Mouse (Mus musculus): Measurements from ENCODE around the gene Lrrc46.

Lrrc46 gene

GRCm38 (mm10) chr11:97041022-97041899 lies at the start of gene Lrrc46, which contains the start of gene Mrpl10:
Lrrc46 (minus strand) TSS chr11:97041407.
Mrpl10 (plus strand) TSS chr11:97041560.
- peak; percentile 84 for DNase-seq (ENCODE audit: low spot score)

GRCm38 (mm10) chr11:97086365-97086764 lies 45.2 kb upstream of the Lrrc46 start:
- no peak for DNase-seq (ENCODE audit: low spot score)

GRCm38 (mm10) chr11:97084821-97085505 lies 43.8 kb upstream of the Lrrc46 start:
- no peak for DNase-seq (ENCODE audit: low spot score)

GRCm38 (mm10) chr11:97083401-97084140 lies 42.4 kb upstream of the Lrrc46 start:
- peak; percentile 31 for DNase-seq (ENCODE audit: low spot score)

- peak; percentile 67 for DNase-seq (ENCODE audit: low spot score)
These were observed 41.8 kb upstream of the Lrrc46 start for GRCm38 (mm10) chr11:97082977-97083376.

DNA sequence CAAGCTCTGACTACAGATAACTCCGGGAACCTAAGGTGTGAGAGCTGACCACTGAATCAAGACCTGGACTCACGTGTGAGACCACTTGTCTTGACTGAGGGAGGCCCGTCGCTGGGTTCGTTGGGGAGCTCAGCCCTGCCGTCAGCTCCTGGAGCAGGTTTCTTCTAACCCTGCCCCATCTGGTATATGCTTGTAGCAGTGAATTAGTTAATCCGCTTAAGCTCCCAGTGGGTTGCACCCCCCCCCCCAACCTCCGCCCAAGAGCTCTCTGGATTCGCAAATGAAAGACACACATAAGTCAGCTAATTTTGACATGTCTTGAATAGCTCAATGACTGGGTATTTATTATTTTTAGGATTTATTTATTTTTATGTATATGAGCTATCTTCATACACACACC lies 39.1 kb upstream of the Lrrc46 start:
- no peak for DNase-seq (ENCODE audit: low spot score)

DNA sequence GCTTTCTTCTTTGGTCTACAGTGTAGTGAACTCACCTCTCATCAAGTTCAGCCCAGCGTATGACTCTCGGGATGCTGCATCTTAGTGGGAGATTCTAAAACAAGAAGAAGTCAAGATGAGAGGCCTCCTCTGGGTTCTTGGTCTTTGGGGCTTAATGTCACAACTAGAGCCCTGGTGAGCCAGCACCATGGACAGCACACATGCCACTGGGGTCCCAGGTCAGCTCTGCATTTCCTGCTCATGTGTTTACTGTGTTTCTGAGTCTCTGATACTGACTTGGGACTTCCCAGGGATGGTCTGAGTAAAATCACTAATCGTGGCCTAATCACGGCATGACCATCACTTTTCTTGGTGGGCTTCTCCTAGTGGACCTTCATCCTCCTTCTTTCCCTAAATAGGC lies 37.5 kb upstream of the Lrrc46 start:
- no peak for DNase-seq (ENCODE audit: low spot score)

- no peak for DNase-seq (ENCODE audit: low spot score)
These were observed 33.0 kb upstream of the Lrrc46 start for GRCm38 (mm10) chr11:97074235-97074634.

- peak; percentile 78 for DNase-seq (ENCODE audit: low spot score)
These were observed 31.3 kb upstream of the Lrrc46 start for GRCm38 (mm10) chr11:97072533-97072932.

GRCm38 (mm10) chr11:97071129-97071528 lies 29.9 kb upstream of the Lrrc46 start:
- no peak for DNase-seq (ENCODE audit: low spot score)

DNA sequence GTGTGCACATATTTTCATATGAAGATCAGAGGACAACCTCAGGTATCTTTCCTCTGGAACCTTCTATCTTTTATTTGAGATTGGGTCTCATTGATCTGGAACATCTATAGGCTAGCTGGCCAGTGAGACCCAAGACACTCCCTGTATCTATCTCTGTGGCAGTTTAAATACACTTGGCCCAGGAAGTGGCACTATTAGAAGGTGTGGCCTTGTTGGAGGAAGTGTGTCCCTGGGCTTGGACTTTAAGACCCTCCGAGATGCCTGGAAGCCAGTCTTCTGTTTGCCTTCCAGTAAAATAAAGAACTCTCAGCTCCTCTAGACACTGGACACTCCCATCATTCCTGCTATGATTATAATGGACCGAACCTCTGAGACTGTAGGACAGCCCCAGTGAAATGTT lies 28.6 kb upstream of the Lrrc46 start:
- DNase-seq (ENCODE audit: low spot score): no peak

DNA sequence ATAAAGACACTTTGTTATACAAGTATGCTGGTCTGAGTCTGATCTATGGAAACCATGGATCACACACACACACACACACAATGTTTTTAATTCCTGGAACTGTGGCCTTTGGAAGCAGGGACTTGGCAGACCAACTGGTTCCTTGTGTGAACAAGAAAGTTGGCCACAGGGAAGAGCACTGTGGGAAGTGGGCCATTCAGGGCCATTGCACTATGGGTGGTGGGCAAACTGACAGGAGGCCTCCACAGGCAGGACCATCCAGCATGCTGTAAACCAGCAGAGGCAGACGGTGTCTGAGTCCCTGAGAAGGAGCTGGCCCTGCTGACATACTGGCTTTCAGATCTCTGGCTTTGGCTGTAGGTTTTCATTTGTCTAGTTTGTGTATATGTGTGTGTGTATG lies 28.1 kb upstream of the Lrrc46 start:
- no peak for DNase-seq (ENCODE audit: low spot score)

DNA sequence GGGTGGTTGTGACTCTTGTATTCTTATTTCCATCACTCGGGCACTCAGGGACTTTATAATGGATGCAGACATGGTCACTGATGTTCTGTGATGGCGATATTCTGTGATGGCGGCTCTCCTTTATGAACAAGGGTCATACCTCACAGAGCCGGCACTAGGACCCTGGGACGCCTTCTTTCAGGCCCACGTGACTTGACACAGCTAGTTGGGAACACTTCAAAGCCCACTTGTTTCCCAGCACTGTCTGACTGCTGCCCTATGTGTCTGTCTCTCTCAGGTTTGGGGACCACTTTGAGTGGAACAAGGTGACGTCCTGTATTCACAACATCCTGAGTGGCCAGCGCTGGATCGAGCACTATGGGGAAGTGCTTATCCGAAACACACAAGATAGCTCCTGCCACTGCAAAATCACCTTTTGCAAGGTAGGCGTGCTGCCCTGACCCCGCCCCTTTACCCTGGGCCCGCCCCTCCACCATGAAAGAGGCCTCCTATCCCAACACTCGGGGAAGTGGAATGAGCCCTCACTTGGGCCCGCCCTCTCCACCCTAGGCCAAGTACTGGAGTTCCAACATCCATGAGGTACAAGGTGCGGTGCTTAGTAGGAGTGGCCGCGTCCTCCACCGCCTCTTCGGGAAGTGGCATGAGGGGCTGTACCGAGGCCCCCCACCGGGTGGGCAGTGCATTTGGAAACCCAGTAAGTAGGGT lies 25.6 kb upstream of the Lrrc46 start:
- no peak for DNase-seq (ENCODE audit: low spot score)

GRCm38 (mm10) chr11:97065538-97066295 lies 24.5 kb upstream of the Lrrc46 start:
- DNase-seq (ENCODE audit: low spot score): no peak

- no peak for DNase-seq (ENCODE audit: low spot score)
These were observed 22.7 kb upstream of the Lrrc46 start for GRCm38 (mm10) chr11:97063921-97064295.

DNA sequence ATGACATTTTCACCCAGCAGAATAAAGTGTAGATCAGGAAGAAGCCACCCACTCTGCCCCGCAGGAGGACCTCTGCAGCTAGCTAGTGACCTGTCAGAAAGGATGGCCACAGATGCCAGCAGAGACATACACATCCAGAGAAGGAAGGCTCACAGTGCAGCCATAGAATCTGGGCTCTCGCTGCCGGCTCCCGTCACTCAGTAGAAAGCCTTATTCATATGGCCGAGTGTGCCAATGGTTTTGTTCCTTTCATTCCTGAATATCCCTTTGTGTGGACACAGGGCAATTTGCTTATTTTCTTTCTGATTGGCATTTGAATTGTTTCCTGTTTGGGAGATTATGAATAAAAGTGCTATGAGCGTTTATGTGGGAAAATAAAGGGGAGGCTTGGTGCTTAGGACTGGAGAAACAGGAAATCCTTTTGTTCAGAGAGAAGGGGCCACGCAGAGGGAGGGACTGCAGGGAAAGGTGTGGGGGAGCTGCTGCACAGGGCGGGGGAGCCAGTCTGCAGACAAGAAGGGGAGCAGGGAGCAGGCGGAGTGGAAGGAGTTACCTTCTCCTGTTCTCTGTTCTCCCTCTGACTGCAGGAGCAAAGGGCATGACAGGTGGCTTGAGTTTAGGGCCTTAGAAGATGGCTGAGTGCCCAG lies 22.2 kb upstream of the Lrrc46 start:
- peak; percentile 45 for DNase-seq (ENCODE audit: low spot score)

- DNase-seq (ENCODE audit: low spot score): no peak
These were observed 11.0 kb upstream of the Lrrc46 start for GRCm38 (mm10) chr11:97052219-97052646.

GRCm38 (mm10) chr11:97050944-97051586 lies 9.9 kb upstream of the Lrrc46 start:
- no peak for DNase-seq (ENCODE audit: low spot score)

DNA sequence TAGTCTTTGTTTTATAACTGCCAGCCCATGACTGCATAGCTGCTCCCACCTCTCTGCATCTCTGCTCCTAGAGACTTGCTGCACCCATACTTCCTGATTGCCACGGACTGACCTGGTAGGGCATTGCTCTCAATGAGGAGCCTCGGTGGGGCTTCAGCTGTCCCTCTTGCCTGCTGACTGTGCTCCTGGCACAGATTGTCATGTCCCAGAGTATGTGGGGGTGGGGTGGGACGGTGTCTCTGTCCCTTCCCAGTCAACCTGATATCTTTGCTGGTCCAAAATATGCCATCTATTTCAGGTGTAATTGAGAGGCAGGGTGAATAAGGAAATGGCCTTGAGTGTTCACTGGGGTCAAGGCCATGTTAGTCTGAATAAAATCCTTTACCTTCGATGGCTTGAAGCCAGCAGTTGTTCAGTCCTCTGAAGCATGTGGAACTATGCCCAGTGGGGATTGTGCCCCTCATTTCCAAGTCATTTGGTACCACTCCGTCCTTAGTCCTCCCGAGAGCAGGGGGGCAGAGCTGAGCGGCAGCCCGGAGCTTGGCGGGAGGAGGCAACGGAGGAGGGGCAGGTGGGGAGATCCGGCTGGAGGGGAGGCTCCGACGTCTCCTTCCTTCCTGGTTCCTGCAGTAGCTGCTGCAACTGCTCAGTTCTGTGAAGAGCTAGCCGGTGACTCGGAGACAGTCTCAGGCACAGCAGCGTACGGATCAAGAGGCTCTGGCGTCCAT lies 9.2 kb upstream of the Lrrc46 start, which contains the start of gene Osbpl7:
Gene Osbpl7, plus strand, starts transcription at position 413 of the 728 bp plus-strand sequence.
- peak; percentile 81 for DNase-seq (ENCODE audit: low spot score)
